Mouse (Mus musculus) embryonic fibroblast, embryonic 13.5 days (primary cell): ENCODE measurements at regions not wholly inside any gene's neighbourhood (a gene's known extent, or its start where the extent isn't known, plus 50 kb on each side); places are given as distances from the start of the nearest gene placed in this dataset.

Experiments used
- CTCF ChIP-seq: IDR thresholded peaks from 2 replicates; pipeline ENCODE4 v1.5.1; 2011; ENCODE audit warnings: mild to moderate bottlenecking, control low read depth, low read length, moderate library complexity, borderline replicate concordance; ENCODE audit not compliant: insufficient read depth
- POLR2A ChIP-seq: IDR thresholded peaks from 2 replicates; pipeline ENCODE4 v1.6.1; 2011; ENCODE audit warnings: low read depth, mild to moderate bottlenecking, control low read depth, low read length, moderate library complexity

DNA sequence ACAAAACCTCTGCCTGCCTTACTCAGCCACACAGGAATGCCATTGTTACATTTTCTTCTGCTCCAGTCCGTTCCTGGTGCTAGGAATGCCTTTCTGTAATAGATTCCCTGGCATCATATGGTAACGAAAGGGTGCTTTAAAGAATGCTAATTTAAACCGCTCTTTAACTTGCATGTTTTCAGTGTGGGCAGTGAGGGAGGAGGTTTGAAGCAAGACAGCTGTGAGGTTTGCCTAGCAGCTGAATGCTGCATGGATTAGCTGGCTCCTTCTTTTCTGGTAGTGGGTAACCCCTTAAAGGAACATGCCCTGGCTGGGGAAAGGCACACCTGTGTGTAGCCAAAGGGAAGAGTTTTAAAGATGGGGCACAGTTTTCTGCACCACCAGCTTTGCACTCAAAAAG lies 211.0 kb upstream of the Ttc29 start:
- TF ChIP-seq CTCF: no peak
- no peak for TF ChIP-seq POLR2A
